Mouse (Mus musculus) lung, postnatal 14 days (tissue): ENCODE results near the gene Ephb1.

Experiments
- DNase-seq: peaks from one replicate; pipeline ENCODE4 v3.0.0; 2021

Ephb1 gene

DNA sequence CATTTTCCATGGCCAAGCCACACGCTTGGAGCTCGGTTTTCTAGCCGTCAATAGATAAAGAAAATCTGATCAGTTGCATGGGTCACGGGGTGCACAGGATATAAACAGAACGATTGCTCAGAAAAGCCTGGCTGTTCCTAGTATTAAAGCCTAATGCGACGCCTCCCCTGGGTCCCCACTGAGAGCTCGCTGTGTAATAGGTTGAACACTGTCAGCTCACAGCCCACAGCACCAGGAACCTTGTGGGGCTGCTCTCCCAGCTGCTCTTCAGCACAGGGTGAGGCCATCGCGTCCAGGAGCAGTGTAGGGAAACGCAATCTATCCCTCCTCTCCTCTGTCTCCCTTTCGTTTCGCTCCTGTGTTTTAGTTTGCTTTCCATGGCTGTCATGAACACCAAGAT lies 50.6 kb downstream of the Ephb1 start:
- no peak for DNase-seq

- no peak for DNase-seq
Measured at GRCm38 (mm10) chr9:102300985-102301384, 53.5 kb downstream of the Ephb1 start.

- no peak for DNase-seq
Measured at GRCm38 (mm10) chr9:102298741-102299140, 55.8 kb downstream of the Ephb1 start.

DNA sequence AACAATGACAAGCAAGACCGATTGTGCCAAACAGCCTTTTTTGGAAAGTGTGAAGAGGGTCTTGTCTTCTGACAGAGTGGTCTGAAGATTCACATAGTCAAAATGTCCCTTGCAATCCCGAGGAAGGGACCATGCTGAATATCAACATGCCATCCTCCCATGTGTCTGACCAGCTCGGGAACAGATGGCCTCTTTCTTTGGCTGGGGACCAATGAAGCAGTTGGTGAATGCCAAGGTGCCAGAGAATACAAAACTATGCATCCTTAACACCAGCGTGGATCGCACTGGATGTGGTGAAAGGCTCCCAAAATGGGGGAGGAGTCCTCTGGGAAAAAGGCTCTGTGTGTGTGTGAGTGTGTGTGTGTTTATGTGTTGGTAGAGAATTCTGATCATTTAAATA lies 56.5 kb downstream of the Ephb1 start:
- DNase-seq = no peak

- DNase-seq = no peak
Measured at GRCm38 (mm10) chr9:102297176-102297575, 57.3 kb downstream of the Ephb1 start.

GRCm38 (mm10) chr9:102293605-102294004 lies 60.9 kb downstream of the Ephb1 start:
- no peak for DNase-seq

DNA sequence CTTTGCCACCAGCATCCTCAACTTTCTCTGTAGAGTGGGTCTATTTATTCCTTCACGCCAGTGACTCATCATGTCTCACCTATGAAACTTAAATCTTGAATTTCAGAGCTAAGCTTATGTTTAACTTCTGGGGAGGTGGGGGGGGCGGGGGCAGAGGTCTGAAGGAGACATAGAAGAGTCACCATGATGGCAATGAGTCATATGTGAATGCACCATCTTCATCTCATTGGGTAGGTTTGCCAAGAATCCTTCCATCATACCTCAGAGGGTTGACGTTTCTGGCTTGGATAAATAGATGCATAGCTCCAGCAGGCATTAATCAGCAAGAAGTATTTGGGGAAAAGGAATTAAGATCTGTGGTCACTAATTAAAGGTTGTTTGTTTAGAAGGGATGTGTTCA lies 63.3 kb downstream of the Ephb1 start:
- no peak for DNase-seq

- no peak for DNase-seq
Measured at GRCm38 (mm10) chr9:102288356-102288755, 66.1 kb downstream of the Ephb1 start.

DNA sequence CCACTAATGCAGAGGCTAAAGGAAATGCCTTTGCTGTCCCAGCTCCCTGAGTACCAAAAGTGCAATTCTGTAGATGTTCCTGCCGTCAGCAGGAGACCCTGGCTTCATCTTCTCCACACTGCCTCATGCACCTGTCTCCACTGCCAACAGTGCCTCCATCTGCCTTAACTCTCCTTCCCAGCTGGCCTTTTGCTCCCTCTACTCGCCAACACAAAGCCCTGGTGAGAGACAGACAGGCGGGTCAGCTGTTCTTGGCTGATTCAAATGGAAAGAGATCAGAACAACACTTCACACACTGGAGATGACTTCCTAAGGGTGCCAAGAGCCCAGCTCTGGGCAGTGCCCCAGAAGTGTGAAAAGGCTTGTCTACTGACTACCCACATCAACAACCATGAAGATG lies 78.6 kb downstream of the Ephb1 start:
- no peak for DNase-seq

GRCm38 (mm10) chr9:102274016-102274415 lies 80.5 kb downstream of the Ephb1 start:
- DNase-seq = no peak

DNA sequence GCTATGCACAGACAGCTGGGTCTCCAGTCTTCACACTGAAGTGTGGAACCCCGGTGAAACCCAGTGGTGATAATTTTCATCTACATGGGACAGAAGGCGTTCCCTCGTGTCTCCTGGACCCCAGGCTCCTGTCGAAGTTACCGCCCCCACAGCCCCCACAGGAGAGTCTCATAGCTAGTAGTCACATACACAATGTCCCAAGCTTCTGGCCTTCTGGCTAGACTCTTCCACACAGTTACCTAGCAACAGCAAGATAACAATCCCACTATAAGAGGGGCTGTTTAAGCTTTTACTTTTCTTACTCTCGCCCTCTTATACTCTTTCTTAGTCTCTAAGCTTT lies 81.1 kb downstream of the Ephb1 start:
- no peak for DNase-seq

DNA sequence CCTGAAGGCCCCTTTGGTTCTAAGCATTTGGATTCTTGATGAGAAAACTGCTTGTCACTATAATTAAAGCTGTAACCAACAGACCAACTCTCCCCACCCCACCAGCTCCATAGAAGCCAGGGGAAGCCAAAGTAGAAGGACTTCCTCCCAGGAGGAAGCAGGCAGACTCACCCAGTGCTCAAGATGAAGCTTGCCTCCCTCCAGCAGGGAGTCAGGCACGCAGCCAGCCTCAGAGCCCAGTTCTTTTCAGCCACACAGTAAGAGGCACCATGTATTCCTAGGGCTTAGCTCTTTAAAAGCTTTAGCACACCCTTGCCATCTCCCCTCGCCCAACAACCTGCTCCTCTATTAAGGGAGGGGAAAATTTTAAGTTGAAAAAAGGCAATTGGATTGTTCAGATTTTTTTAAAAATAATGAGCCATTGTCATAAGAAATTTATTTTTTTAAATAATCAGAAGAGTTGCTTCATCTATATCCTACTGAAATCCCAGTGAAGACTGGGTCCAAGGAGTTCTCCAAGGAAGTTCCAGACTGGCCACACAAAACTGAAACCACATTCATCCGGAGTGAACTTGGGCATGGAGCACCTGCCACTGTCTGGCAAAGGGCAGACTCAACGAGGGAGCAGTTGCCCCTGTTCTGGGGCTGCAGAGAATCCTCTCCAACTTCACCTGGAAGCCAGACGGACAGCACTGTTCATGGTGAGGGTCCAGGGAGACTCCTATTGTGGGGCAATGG lies 81.6 kb downstream of the Ephb1 start:
- DNase-seq = no peak

DNA sequence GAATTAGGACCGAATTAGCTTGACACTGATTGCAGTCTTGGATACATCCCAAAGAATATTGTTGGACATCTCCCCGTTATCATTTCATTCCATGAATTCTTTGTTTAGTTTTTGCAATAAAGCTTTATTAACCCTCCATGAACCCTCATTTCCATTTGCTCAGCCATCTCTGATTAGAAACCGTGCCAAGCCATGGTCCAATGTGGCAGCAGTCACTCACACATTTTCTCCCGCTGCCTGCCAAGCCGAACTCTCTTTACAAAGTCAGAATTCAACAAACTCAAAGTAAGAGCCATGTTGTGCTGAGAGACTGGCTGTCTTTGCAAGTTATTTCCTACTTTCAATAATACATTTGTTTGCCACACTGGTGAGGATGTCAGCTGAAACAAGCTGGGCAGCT lies 84.0 kb downstream of the Ephb1 start:
- DNase-seq = no peak

DNA sequence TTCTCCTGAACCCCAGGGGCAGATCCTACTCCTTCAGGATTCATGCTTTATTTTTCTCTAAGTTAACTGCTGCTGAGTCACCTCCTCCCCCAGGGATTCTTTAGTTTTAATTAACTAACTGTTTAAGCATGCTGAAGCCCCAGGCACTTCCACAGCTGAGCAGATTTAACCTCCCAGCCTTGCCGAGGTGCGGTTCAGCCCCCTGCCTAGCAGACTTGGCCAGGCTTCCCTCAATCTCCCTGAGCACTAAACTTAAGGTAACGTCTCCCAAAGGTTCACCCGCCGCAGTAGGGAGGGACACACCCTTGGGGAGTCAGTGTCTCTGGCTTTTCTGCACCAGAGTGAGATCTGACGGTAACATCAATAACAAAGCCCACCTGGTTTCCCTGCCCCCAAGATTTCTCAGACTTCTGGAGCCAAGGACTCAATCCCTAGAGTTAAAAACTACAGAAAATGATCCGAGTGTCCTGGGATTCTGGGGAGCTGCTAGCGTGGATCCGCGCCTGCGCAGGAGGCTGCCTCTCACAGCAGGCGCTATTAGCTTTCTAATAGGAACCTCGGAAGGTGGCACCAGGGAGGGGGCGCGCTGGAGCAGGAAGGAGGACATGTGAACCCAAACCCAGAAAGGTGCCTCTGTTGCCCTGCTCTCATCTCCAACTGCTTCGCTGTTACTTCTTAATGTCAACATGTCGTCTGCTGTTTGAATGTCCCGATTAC lies 87.0 kb downstream of the Ephb1 start:
- peak; percentile 46 for DNase-seq

DNA sequence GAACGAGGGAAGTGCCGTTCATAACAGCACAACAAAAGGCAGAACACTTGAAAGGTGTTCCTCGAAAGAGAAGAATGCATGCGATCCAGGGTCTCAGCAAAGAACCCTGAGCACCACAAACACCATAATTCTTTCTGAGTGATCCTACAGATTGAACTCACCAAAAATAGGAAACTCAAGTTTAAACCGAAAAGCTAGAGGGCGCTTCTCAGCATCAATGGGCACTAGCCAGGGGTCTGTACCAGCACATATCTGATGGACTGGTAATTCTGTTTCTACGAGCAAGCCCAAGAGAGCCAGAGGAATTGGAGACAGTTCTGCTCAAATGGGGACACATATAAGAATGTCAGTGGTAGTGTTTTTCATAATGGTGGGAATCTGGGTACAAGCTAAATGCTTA lies 90.7 kb downstream of the Ephb1 start:
- DNase-seq = no peak

DNA sequence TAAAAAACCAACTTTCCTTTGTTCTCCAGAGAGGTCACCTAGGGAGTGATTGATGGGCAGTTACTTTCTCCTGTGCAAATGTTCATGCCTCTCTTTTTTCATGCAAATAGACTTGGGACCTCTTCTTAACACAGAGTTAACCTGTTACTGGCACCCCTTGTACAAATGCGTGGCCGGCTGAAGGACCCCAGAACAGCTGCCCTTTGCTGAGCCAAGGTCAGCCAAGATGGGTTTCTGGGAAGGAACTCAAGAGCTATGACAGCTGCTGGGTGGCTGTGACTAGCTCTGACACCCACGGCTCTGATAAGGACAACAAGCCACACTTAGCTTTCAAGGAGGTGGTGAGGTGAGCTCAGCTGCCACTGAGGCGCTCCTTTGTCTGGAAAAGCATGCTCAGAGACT lies 92.4 kb downstream of the Ephb1 start:
- DNase-seq = no peak

DNA sequence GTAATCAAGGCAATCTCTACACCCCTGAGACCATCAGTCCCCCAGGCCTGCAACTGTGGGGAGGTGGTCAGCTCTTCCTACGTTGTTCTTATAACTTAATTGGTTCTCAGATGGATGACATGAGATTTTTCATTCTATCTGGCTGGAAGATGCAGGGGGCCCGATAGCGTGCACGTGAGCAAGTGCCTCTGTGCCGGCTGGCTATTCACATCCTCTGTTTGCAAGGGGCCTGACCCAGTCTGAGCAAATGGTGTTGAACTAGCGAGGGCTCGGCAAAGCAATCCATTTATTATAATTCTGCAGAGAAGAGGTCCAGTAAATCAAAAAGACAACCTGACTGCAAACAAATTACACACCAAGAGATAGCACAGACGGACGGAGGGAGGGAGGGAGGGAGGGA lies 93.0 kb downstream of the Ephb1 start:
- no peak for DNase-seq

DNA sequence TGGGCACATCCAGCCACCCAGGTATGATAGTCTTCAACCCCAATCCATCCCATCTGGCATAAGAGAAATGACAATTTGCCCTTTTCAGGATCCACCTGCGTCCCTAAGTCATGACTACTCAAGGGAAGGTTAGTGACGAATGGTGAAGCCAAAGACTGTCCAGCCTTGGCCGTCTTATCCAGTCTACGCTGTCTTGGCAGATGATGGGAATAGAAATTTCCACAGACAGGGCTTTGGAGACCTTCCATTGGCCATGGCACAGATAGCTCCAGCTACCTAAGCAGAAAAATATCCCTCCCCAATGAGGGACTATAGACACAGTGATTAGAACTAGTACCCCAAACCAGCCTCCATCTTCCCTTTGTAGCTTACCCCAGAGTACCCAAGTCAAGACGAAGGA lies 98.1 kb downstream of the Ephb1 start:
- DNase-seq = no peak

GRCm38 (mm10) chr9:102255803-102256202 lies 98.7 kb downstream of the Ephb1 start:
- DNase-seq = no peak

DNA sequence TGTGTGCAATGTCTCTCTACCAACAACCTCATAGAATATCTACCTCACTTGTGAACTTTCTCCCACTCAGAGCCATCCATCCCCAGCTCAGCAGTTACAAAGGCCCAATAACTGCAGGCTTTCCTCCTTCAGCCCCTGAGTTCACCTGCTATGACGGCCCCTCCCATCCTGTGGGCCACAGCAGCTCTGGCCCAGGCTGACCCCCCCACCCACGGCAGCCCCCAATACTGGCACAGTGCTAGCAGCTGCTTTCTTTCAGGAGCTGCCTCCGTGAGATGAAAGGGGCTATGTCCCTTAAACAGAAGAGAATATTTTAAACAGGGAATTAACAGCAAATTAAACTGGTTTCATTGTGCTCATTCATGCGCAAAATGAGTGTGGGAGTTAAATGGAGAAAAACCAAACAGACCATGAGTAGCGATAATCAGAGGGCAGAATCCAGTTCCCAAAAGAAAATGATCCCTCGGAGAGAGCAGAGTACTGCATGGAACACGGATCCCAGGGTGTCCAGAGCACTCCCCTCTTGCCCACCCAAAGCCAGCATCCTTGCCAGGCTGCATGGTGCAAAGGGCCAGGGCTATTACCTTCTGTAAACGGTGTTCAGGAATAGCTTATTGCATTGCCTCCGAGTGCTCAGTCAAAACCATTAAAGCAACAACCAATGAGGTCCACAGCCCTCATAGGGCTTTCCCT lies 105.2 kb downstream of the Ephb1 start:
- no peak for DNase-seq

DNA sequence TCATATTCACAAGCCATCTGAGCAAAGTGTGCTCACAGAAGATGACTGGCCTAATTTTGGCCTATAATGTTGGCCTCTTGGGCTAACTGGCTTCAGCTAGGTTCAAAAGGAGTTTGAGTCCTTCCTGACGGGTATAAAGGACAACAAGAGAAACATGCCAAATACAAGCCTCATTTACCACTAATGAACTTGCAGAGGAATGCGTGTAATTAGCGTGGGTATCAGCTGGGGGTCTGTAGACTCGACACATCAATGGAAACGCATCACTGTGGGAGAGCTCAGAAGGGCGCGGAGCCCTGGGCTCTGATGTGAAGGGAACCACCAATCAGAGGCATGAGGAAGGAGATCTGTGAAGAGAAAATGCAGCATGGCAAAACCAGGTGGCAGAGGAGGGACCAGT lies 108.9 kb downstream of the Ephb1 start:
- no peak for DNase-seq

GRCm38 (mm10) chr9:102243296-102243695 lies 111.2 kb downstream of the Ephb1 start:
- DNase-seq = no peak

DNA sequence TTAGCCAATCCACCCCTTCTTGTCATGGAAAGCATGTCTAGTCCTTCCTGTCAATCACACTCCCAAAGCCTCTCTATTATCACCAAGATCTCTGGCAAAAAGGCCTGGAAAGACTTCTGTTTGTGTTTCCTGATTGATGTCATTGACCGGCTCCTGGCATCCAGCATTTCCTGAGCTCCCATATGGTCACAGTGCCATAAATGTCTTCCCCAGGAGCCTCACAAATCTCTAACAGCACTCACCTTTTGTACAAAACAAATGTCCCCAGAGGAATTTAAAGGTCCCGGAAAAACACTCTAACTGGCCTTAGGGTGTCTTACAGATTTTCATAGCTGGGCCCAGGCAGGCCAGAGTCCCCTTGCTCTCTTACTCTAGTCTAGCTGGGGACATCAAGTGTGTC lies 112.9 kb downstream of the Ephb1 start:
- DNase-seq = no peak

DNA sequence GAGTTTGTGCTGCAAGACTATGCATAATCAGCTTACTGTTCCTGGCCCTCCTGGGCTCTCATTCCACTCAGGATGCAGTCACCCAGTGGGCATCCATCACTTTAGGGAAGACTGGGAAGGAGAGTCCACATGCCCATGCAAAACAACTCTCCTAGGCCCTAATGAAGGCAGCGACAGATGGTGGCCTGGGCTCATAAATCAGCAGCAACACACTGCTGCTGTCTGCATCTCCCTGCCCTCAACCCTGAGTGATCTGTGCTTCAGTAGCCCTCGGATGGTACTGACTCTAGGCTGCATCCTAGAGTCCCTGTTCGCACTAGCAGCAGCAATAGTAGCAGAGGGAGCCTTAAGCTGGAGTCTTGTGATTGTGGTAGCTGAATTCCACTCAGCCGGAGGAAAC lies 114.3 kb downstream of the Ephb1 start:
- DNase-seq = no peak
